Mouse (Mus musculus) layer of hippocampus, postnatal 36 days (tissue): ENCODE measurements at regions not wholly inside any gene's neighbourhood (a gene's known extent, or its start where the extent isn't known, plus 50 kb on each side); places are given as distances from the start of the nearest gene placed in this dataset.

Source experiments
- DNase-seq, 2 experiments: peaks; one replicate each; pipeline ENCODE4 v3.0.0; 2022
- microRNA-seq, 2 experiments: library from miRNA; unstranded; fragments of <30 nt; microRNA quantifications; one replicate each; pipeline ENCODE4 v1.2.0; 2021

GRCm38 (mm10) chr1:64198781-64199180 is 76.7 kb upstream of the Klf7 start:
- no peak for DNase-seq

GRCm38 (mm10) chr1:64198322-64198721 is 76.2 kb upstream of the Klf7 start:
- no peak for DNase-seq

- no peak for DNase-seq
Measured at GRCm38 (mm10) chr1:64195970-64196491, 73.9 kb upstream of the Klf7 start.

GRCm38 (mm10) chr1:64195294-64195693 is 73.2 kb upstream of the Klf7 start:
- DNase-seq: no peak

GRCm38 (mm10) chr1:64193150-64193838 is 71.2 kb upstream of the Klf7 start:
- DNase-seq: peak in 1 of 2 experiments; percentile 30

GRCm38 (mm10) chr1:64192736-64193135 is 70.7 kb upstream of the Klf7 start:
- DNase-seq: no peak

- DNase-seq: no peak
Measured at GRCm38 (mm10) chr1:64191242-64192220, 69.4 kb upstream of the Klf7 start.

GRCm38 (mm10) chr1:64190705-64191104 is 68.6 kb upstream of the Klf7 start:
- no peak for DNase-seq

- DNase-seq: no peak
Measured at GRCm38 (mm10) chr1:64190097-64190496, 68.0 kb upstream of the Klf7 start.

- peak in 1 of 2 experiments; percentile 21 for DNase-seq
Measured at GRCm38 (mm10) chr1:64189471-64189870, 67.4 kb upstream of the Klf7 start.

GRCm38 (mm10) chr1:64187796-64188513 is 65.9 kb upstream of the Klf7 start:
- no peak for DNase-seq

GRCm38 (mm10) chr1:64173708-64174107 is 51.6 kb upstream of the Klf7 start:
- no peak for DNase-seq

- DNase-seq: no peak
Measured at GRCm38 (mm10) chr1:64172122-64172521, 50.0 kb upstream of the Klf7 start.

Small RNA genes lying in the stretch of these regions (microRNA-seq; reads per million reads assigned to microRNA genes)
- gene Gm25748: 0 reads per million in 2 experiments
